Comparison of ENCODE assay signal across 7 mouse cellular contexts in genomic region chr14:25726226-25727148, GRCm38 (mm10). TPM values are rescaled to one million over a fixed set of nuclear protein-coding genes. Genes with fewer than 3 reads are reported as not detected.
A peak's percentile ranks its signal among the peaks of the same experiment; 100 is the strongest.
DNase-seq lines count a peak whose midpoint lies in the region; ATAC-seq lines count a peak whose summit lies in the region.

No protein-coding gene starts in this region.

- no peaks in the 10 kb centered on the region for H3K27me3 ChIP-seq in midbrain, embryonic 11.5 days (ENCODE audit: control insufficient read depth, insufficient read depth, low read length)
- no peaks in the 10 kb centered on the region for H3K27me3 ChIP-seq in midbrain, embryonic 16.5 days (ENCODE audit: control insufficient read depth, insufficient read depth, low read depth, low read length)
- no peaks in the 10 kb centered on the region for H3K27me3 ChIP-seq in embryonic facial prominence, embryonic 15.5 days

- no peak overlapping the region for H3K9ac ChIP-seq in midbrain, embryonic 11.5 days (ENCODE audit: low read length)
- H3K9ac ChIP-seq in midbrain, embryonic 16.5 days (ENCODE audit: low read depth, low read length) = no peak overlapping the region
- no peak overlapping the region for H3K9ac ChIP-seq in embryonic facial prominence, embryonic 15.5 days

- no peaks in the 10 kb centered on the region for H3K9me3 ChIP-seq in midbrain, embryonic 11.5 days (ENCODE audit: control insufficient read depth, low read length)
- H3K9me3 ChIP-seq in midbrain, embryonic 16.5 days (replicated peaks; ENCODE audit: control insufficient read depth, low read length, poor library complexity, severe bottlenecking) = no peaks in the 10 kb centered on the region
- H3K9me3 ChIP-seq in embryonic facial prominence, embryonic 15.5 days (replicated peaks) = no peaks in the 10 kb centered on the region

- WGBS in midbrain, embryonic 11.5 days = 52% methylated on average over 20 of the region's 20 CpGs
- WGBS in midbrain, embryonic 16.5 days = 58% methylated on average over 20 of the region's 20 CpGs
- WGBS in embryonic facial prominence, embryonic 15.5 days = 45% methylated on average over 20 of the region's 20 CpGs

- H3K4me1 ChIP-seq in midbrain, embryonic 11.5 days (ENCODE audit: control insufficient read depth, insufficient read depth, low read length) = peaks cover 4% of the 10 kb centered on the region
- peaks cover 6% of the 10 kb centered on the region; the same call in 1 of the 2 replicates for H3K4me1 ChIP-seq in midbrain, embryonic 16.5 days (ENCODE audit: control insufficient read depth, insufficient read depth, low read length)
- H3K4me1 ChIP-seq in embryonic facial prominence, embryonic 15.5 days = peaks cover 34% of the 10 kb centered on the region

- H3K4me2 ChIP-seq in midbrain, embryonic 11.5 days = no peak overlapping the region
- H3K4me2 ChIP-seq in midbrain, embryonic 16.5 days (ENCODE audit: low read length) = no peak overlapping the region
- H3K4me2 ChIP-seq in embryonic facial prominence, embryonic 15.5 days (replicated peaks) = no peak overlapping the region

- no peaks in the 10 kb centered on the region for H3K36me3 ChIP-seq in midbrain, embryonic 11.5 days (ENCODE audit: control insufficient read depth, insufficient read depth, low read length)
- no peaks in the 10 kb centered on the region for H3K36me3 ChIP-seq in midbrain, embryonic 16.5 days (ENCODE audit: control insufficient read depth, insufficient read depth, low read length)
- H3K36me3 ChIP-seq in embryonic facial prominence, embryonic 15.5 days = 0 out of 2 replicates have a peak, but pooled peaks cover 3% of the 10 kb centered on the region

- DNase-seq in midbrain, embryonic 11.5 days (ENCODE audit: low spot score, missing footprints) = peak; percentile 95
- DNase-seq in ZHBTc4 (ENCODE audit: low read depth, low spot score) = peak; percentile 78
- DNase-seq in kidney, adult 9 months = peak; percentile 57
- peak; percentile 75 for DNase-seq in thymus, postnatal 25 days

- no peak for ATAC-seq in midbrain, embryonic 11.5 days (ENCODE audit: low FRiP score)
- ATAC-seq in midbrain, embryonic 16.5 days = no peak
- ATAC-seq in embryonic facial prominence, embryonic 15.5 days (ENCODE audit: insufficient number of reproducible peaks, low FRiP score, low TSS enrichment, low read depth) = no peak
- peak; percentile 63 for ATAC-seq in megakaryocyte progenitor cell, adult 5-6 weeks (replicated peaks; ENCODE audit: poor library complexity)

- no peak overlapping the region for H3K27ac ChIP-seq in midbrain, embryonic 11.5 days (ENCODE audit: low read depth, low read length)
- H3K27ac ChIP-seq in midbrain, embryonic 16.5 days (ENCODE audit: low read length) = no peak overlapping the region
- H3K27ac ChIP-seq in embryonic facial prominence, embryonic 15.5 days (replicated peaks) = peak overlapping the region; percentile 52

- H3K4me3 ChIP-seq in midbrain, embryonic 11.5 days (ENCODE audit: low read depth, low read length) = no peak overlapping the region
- H3K4me3 ChIP-seq in midbrain, embryonic 16.5 days (ENCODE audit: low read depth, low read length) = no peak overlapping the region
- no peak overlapping the region for H3K4me3 ChIP-seq in embryonic facial prominence, embryonic 15.5 days (replicated peaks)

RNA-seq across cellular contexts. Expression of gene Ppif, which starts 32.5 kb away (rescaled TPM):
- polyA plus RNA-seq in midbrain, embryonic 11.5 days (2014; fragmentation: Nextera tagmentation; extraction: Ambion mirVana) = 36.2 and 37.4 TPM in 2 replicates
- 29.6 and 40.3 TPM in 2 replicates for polyA plus RNA-seq in midbrain, embryonic 16.5 days (2015; fragmentation: Nextera tagmentation; extraction: Ambion mirVana)
- polyA plus RNA-seq in embryonic facial prominence, embryonic 15.5 days (2015; fragmentation: Nextera tagmentation; extraction: Ambion mirVana) = 25.3 and 30.6 TPM in 2 replicates
- 87.8 and 114 TPM in 2 replicates for total RNA-seq in megakaryocyte progenitor cell, adult 5-6 weeks (2015)
- total RNA-seq in megakaryocyte progenitor cell, adult 5-6 weeks (2017) = 20.4 and 31.9 TPM in 2 replicates

RNA-seq across cellular contexts. Expression of gene Zcchc24, which starts 42.4 kb away (rescaled TPM):
- 10.1 and 11.4 TPM in 2 replicates for polyA plus RNA-seq in midbrain, embryonic 11.5 days (2014; fragmentation: Nextera tagmentation; extraction: Ambion mirVana)
- 11.0 and 12.2 TPM in 2 replicates for polyA plus RNA-seq in midbrain, embryonic 16.5 days (2015; fragmentation: Nextera tagmentation; extraction: Ambion mirVana)
- polyA plus RNA-seq in embryonic facial prominence, embryonic 15.5 days (2015; fragmentation: Nextera tagmentation; extraction: Ambion mirVana) = 34.0 and 35.2 TPM in 2 replicates
- total RNA-seq in megakaryocyte progenitor cell, adult 5-6 weeks (2015) = 1.2 and 1.3 TPM in 2 replicates
- 0.41 and 0.92 TPM in 2 replicates for total RNA-seq in megakaryocyte progenitor cell, adult 5-6 weeks (2017)
